Mouse (Mus musculus): ENCODE measurements around the gene Mcu. TPM values are rescaled to one million over a fixed set of nuclear protein-coding genes. Genes with fewer than 3 reads are reported as not detected.

Mcu gene
- polyA plus RNA-seq, 1 experiment from 2014 or later, result 23.8 TPM

GRCm38 (mm10) chr10:59527311-59527710 lies 89.2 kb downstream of the Mcu start:
- H3K27me3 ChIP-seq (ENCODE audit: control insufficient read depth, insufficient read depth, low read length), result no peaks in the 10 kb centered on the region
- 88% methylated on average over 11 of the region's 11 CpGs for WGBS
- H3K4me2 ChIP-seq (ENCODE audit: low read depth, low read length), result no peak overlapping the region
- no peaks in the 10 kb centered on the region for H3K36me3 ChIP-seq (ENCODE audit: control insufficient read depth, insufficient read depth)
- peaks cover 18% of the 10 kb centered on the region for H3K4me1 ChIP-seq (ENCODE audit: control insufficient read depth, insufficient read depth, low read length)
- H3K4me3 ChIP-seq (ENCODE audit: low read length), result no peak overlapping the region
- no peak overlapping the region for H3K27ac ChIP-seq (ENCODE audit: low read length)
- H3K9ac ChIP-seq (ENCODE audit: low read length), result no peak overlapping the region
- ATAC-seq (replicated peaks; ENCODE audit: extremely low read depth, insufficient read depth, low FRiP score), result no peak
- H3K9me3 ChIP-seq (replicated peaks; ENCODE audit: control insufficient read depth, low read length), result no peaks in the 10 kb centered on the region

- Histone ChIP-seq H3K4me1 (ENCODE audit: control insufficient read depth, insufficient read depth, low read length) (peaks cover 18% of the 10 kb centered on the region), H3K9ac (ENCODE audit: low read length) (no peak overlapping the region), H3K4me3 (ENCODE audit: low read length) (no peak overlapping the region), H3K9me3 (replicated peaks; ENCODE audit: control insufficient read depth, low read length) (no peaks in the 10 kb centered on the region), H3K4me2 (ENCODE audit: low read depth, low read length) (no peak overlapping the region), H3K27me3 (ENCODE audit: control insufficient read depth, insufficient read depth, low read length) (no peaks in the 10 kb centered on the region), H3K36me3 (ENCODE audit: control insufficient read depth, insufficient read depth) (peaks cover 2% of the 10 kb centered on the region; the same call in 1 of the 2 replicates), H3K27ac (ENCODE audit: low read length) (peak overlapping the region; percentile 69)
- ATAC-seq (replicated peaks; ENCODE audit: extremely low read depth, insufficient read depth, low FRiP score), result no peak
- WGBS, result 72% methylated on average over 5 of the region's 5 CpGs
Measured at GRCm38 (mm10) chr10:59524675-59525074, 91.8 kb downstream of the Mcu start.

GRCm38 (mm10) chr10:59523826-59524331 lies 92.6 kb downstream of the Mcu start:
- peak overlapping the region; percentile 23; the same call in 1 of the 2 replicates for H3K9ac ChIP-seq (ENCODE audit: low read length)
- H3K4me2 ChIP-seq (ENCODE audit: low read depth, low read length), result peak overlapping the region; percentile 43
- H3K4me1 ChIP-seq (ENCODE audit: control insufficient read depth, insufficient read depth, low read length), result peaks cover 18% of the 10 kb centered on the region
- ATAC-seq (replicated peaks; ENCODE audit: extremely low read depth, insufficient read depth, low FRiP score), result peak; percentile 83
- peaks cover 2% of the 10 kb centered on the region; the same call in 1 of the 2 replicates for H3K36me3 ChIP-seq (ENCODE audit: control insufficient read depth, insufficient read depth)
- peak overlapping the region; percentile 77 for H3K27ac ChIP-seq (ENCODE audit: low read length)
- no peaks in the 10 kb centered on the region for H3K9me3 ChIP-seq (replicated peaks; ENCODE audit: control insufficient read depth, low read length)
- no peaks in the 10 kb centered on the region for H3K27me3 ChIP-seq (ENCODE audit: control insufficient read depth, insufficient read depth, low read length)
- WGBS, result 24% methylated on average over 8 of the region's 8 CpGs
- H3K4me3 ChIP-seq (ENCODE audit: low read length), result no peak overlapping the region

- no peak for ATAC-seq (replicated peaks; ENCODE audit: extremely low read depth, insufficient read depth, low FRiP score)
- no peak overlapping the region for H3K27ac ChIP-seq (ENCODE audit: low read length)
- no peaks in the 10 kb centered on the region for H3K27me3 ChIP-seq (ENCODE audit: control insufficient read depth, insufficient read depth, low read length)
- H3K9ac ChIP-seq (ENCODE audit: low read length), result no peak overlapping the region
- H3K4me2 ChIP-seq (ENCODE audit: low read depth, low read length), result no peak overlapping the region
- peaks cover 18% of the 10 kb centered on the region for H3K4me1 ChIP-seq (ENCODE audit: control insufficient read depth, insufficient read depth, low read length)
- WGBS, result 97% methylated on average over 2 of the region's 2 CpGs
- H3K4me3 ChIP-seq (ENCODE audit: low read length), result no peak overlapping the region
- peaks cover 2% of the 10 kb centered on the region; the same call in 1 of the 2 replicates for H3K36me3 ChIP-seq (ENCODE audit: control insufficient read depth, insufficient read depth)
- no peaks in the 10 kb centered on the region for H3K9me3 ChIP-seq (replicated peaks; ENCODE audit: control insufficient read depth, low read length)
Measured at GRCm38 (mm10) chr10:59520701-59521100, 95.8 kb downstream of the Mcu start.

- Histone ChIP-seq H3K4me1 (ENCODE audit: control insufficient read depth, insufficient read depth, low read length) (peaks cover 18% of the 10 kb centered on the region), H3K9ac (ENCODE audit: low read length) (no peak overlapping the region), H3K9me3 (replicated peaks; ENCODE audit: control insufficient read depth, low read length) (no peaks in the 10 kb centered on the region), H3K27me3 (ENCODE audit: control insufficient read depth, insufficient read depth, low read length) (no peaks in the 10 kb centered on the region), H3K4me2 (ENCODE audit: low read depth, low read length) (no peak overlapping the region), H3K4me3 (ENCODE audit: low read length) (no peak overlapping the region), H3K36me3 (ENCODE audit: control insufficient read depth, insufficient read depth) (peaks cover 2% of the 10 kb centered on the region; the same call in 1 of the 2 replicates), H3K27ac (ENCODE audit: low read length) (no peak overlapping the region)
- no peak for ATAC-seq (replicated peaks; ENCODE audit: extremely low read depth, insufficient read depth, low FRiP score)
- 83% methylated on average over 3 of the region's 3 CpGs for WGBS
Measured at GRCm38 (mm10) chr10:59519411-59519810, 97.1 kb downstream of the Mcu start.

- Histone ChIP-seq H3K36me3 (ENCODE audit: control insufficient read depth, insufficient read depth) (peaks cover 2% of the 10 kb centered on the region; the same call in 1 of the 2 replicates), H3K9ac (ENCODE audit: low read length) (no peak overlapping the region), H3K4me3 (ENCODE audit: low read length) (no peak overlapping the region), H3K27ac (ENCODE audit: low read length) (no peak overlapping the region), H3K4me1 (ENCODE audit: control insufficient read depth, insufficient read depth, low read length) (peaks cover 7% of the 10 kb centered on the region), H3K9me3 (replicated peaks; ENCODE audit: control insufficient read depth, low read length) (no peaks in the 10 kb centered on the region), H3K4me2 (ENCODE audit: low read depth, low read length) (no peak overlapping the region), H3K27me3 (ENCODE audit: control insufficient read depth, insufficient read depth, low read length) (no peaks in the 10 kb centered on the region)
- no peak for ATAC-seq (replicated peaks; ENCODE audit: extremely low read depth, insufficient read depth, low FRiP score)
- 85% methylated on average over 13 of the region's 13 CpGs for WGBS
Measured at GRCm38 (mm10) chr10:59517201-59517600, 99.3 kb downstream of the Mcu start.

GRCm38 (mm10) chr10:59514739-59515464 lies 101.6 kb downstream of the Mcu start:
- Histone ChIP-seq H3K4me2 (ENCODE audit: low read depth, low read length) (no peak overlapping the region), H3K27ac (ENCODE audit: low read length) (no peak overlapping the region), H3K27me3 (ENCODE audit: control insufficient read depth, insufficient read depth, low read length) (no peaks in the 10 kb centered on the region), H3K36me3 (ENCODE audit: control insufficient read depth, insufficient read depth) (peaks cover under 1% of the 10 kb centered on the region; the same call in 1 of the 2 replicates), H3K4me1 (ENCODE audit: control insufficient read depth, insufficient read depth, low read length) (peaks cover 18% of the 10 kb centered on the region), H3K4me3 (ENCODE audit: low read length) (no peak overlapping the region), H3K9ac (ENCODE audit: low read length) (no peak overlapping the region), H3K9me3 (replicated peaks; ENCODE audit: control insufficient read depth, low read length) (no peaks in the 10 kb centered on the region)
- 60% methylated on average over 15 of the region's 15 CpGs for WGBS
- no peak for ATAC-seq (replicated peaks; ENCODE audit: extremely low read depth, insufficient read depth, low FRiP score)

- H3K27ac ChIP-seq (ENCODE audit: low read length), result no peak overlapping the region
Measured at GRCm38 (mm10) chr10:59512173-59512572, 104.3 kb downstream of the Mcu start.

GRCm38 (mm10) chr10:59511427-59511963 lies 105.0 kb downstream of the Mcu start:
- Histone ChIP-seq H3K4me1 (ENCODE audit: control insufficient read depth, insufficient read depth, low read length) (peaks cover 20% of the 10 kb centered on the region), H3K36me3 (ENCODE audit: control insufficient read depth, insufficient read depth) (no peaks in the 10 kb centered on the region), H3K27ac (ENCODE audit: low read length) (peak overlapping the region; percentile 6; the same call in 1 of the 2 replicates), H3K9me3 (replicated peaks; ENCODE audit: control insufficient read depth, low read length) (no peaks in the 10 kb centered on the region), H3K4me3 (ENCODE audit: low read length) (no peak overlapping the region), H3K9ac (ENCODE audit: low read length) (no peak overlapping the region), H3K27me3 (ENCODE audit: control insufficient read depth, insufficient read depth, low read length) (no peaks in the 10 kb centered on the region), H3K4me2 (ENCODE audit: low read depth, low read length) (peak overlapping the region; percentile 22)
- WGBS, result 39% methylated on average over 14 of the region's 14 CpGs
- ATAC-seq (replicated peaks; ENCODE audit: extremely low read depth, insufficient read depth, low FRiP score), result no peak

More at GRCm38 (mm10) chr10:59512173-59512572, 104.3 kb downstream of the Mcu start:
- H3K4me3 ChIP-seq (ENCODE audit: low read length), result no peak overlapping the region
- 75% methylated on average over 9 of the region's 9 CpGs for WGBS
- no peak for ATAC-seq (replicated peaks; ENCODE audit: extremely low read depth, insufficient read depth, low FRiP score)
- H3K9me3 ChIP-seq (replicated peaks; ENCODE audit: control insufficient read depth, low read length), result no peaks in the 10 kb centered on the region
- H3K4me1 ChIP-seq (ENCODE audit: control insufficient read depth, insufficient read depth, low read length), result peaks cover 20% of the 10 kb centered on the region
- no peaks in the 10 kb centered on the region for H3K36me3 ChIP-seq (ENCODE audit: control insufficient read depth, insufficient read depth)
- no peak overlapping the region for H3K9ac ChIP-seq (ENCODE audit: low read length)
- H3K4me2 ChIP-seq (ENCODE audit: low read depth, low read length), result no peak overlapping the region
- no peaks in the 10 kb centered on the region for H3K27me3 ChIP-seq (ENCODE audit: control insufficient read depth, insufficient read depth, low read length)

Measured in heart, embryonic 16.5 days (tissue).